Comparison of ENCODE assay signal across 11 mouse cellular contexts in genomic region chr9:83652590-83653172, GRCm38 (mm10).
DNase-seq lines count a peak whose midpoint lies in the region; ATAC-seq lines count a peak whose summit lies in the region.
"Had no signal": no experiment of that assay in that cellular context is flagged by ENCODE, and none has a peak within 500 bp of the region (broad histone marks: within the 10 kb centered on the region; RNA-seq: fewer than 3 reads in every experiment).

No protein-coding gene starts in this region.

- intact Hi-C loops in heart, postnatal 25 days (cut with DNase I) = loop anchor here (2.0 kb wide), 1 partner anchor 38 kb away; no protein-coding TSS in a partner anchor

- no peaks in the 10 kb centered on the region for H3K27me3 ChIP-seq in heart, embryonic 11.5 days (ENCODE audit: control insufficient read depth, insufficient read depth, low read length)
- H3K27me3 ChIP-seq: embryonic facial prominence, embryonic 12.5 days; lung, embryonic 15.5 days; stomach, embryonic 15.5 days had no signal

- H3K4me2 ChIP-seq in heart, embryonic 11.5 days = no peak overlapping the region
- H3K4me2 ChIP-seq: embryonic facial prominence, embryonic 12.5 days; lung, embryonic 15.5 days; stomach, embryonic 15.5 days had no signal

- 26% methylated on average over 15 of the region's 15 CpGs for WGBS in heart, embryonic 11.5 days (ENCODE audit: insufficient replicate concordance)

- DNase-seq in heart, postnatal 25 days (ENCODE audit: low spot score) = no peak
- DNase-seq in urinary bladder, postnatal 25 days (ENCODE audit: low spot score) = peak; percentile 6
- no peak for DNase-seq in urinary bladder, adult 2 months (ENCODE audit: low spot score)
- DNase-seq in ovary, postnatal 14 days (ENCODE audit: low spot score) = no peak
- DNase-seq in layer of hippocampus, adult 18-20 months (ENCODE audit: low spot score in 2 of 2) = no peak
- no peak for DNase-seq in layer of hippocampus, adult 9-10 months (ENCODE audit: low spot score)

- H3K9me3 ChIP-seq in heart, embryonic 11.5 days (replicated peaks; ENCODE audit: control insufficient read depth, low read length) = no peaks in the 10 kb centered on the region
- H3K9me3 ChIP-seq: embryonic facial prominence, embryonic 12.5 days; lung, embryonic 15.5 days; stomach, embryonic 15.5 days had no signal

- no peak overlapping the region for H3K9ac ChIP-seq in heart, embryonic 11.5 days (ENCODE audit: low read depth, low read length)
- H3K9ac ChIP-seq: embryonic facial prominence, embryonic 12.5 days; lung, embryonic 15.5 days; stomach, embryonic 15.5 days had no signal

- H3K4me3 ChIP-seq in heart, embryonic 11.5 days (ENCODE audit: low read depth, low read length) = no peak overlapping the region
- H3K4me3 ChIP-seq: embryonic facial prominence, embryonic 12.5 days; lung, embryonic 15.5 days; stomach, embryonic 15.5 days had no signal

- H3K27ac ChIP-seq in heart, embryonic 11.5 days (ENCODE audit: low read depth, low read length) = no peak overlapping the region
- H3K27ac ChIP-seq: embryonic facial prominence, embryonic 12.5 days; lung, embryonic 15.5 days; stomach, embryonic 15.5 days had no signal

- 0 out of 2 replicates have a peak, but pooled peaks have one; percentile 26 for ATAC-seq in heart, embryonic 11.5 days (replicated peaks; ENCODE audit: insufficient number of reproducible peaks, low FRiP score, low TSS enrichment)
- ATAC-seq in granulocyte monocyte progenitor cell, adult 5-6 weeks (replicated peaks; ENCODE audit: poor library complexity, severe bottlenecking) = peak; percentile 93

- no peaks in the 10 kb centered on the region for H3K36me3 ChIP-seq in heart, embryonic 11.5 days (ENCODE audit: control insufficient read depth, insufficient read depth, low read length)
- H3K36me3 ChIP-seq: embryonic facial prominence, embryonic 12.5 days; lung, embryonic 15.5 days; stomach, embryonic 15.5 days had no signal

- H3K4me1 ChIP-seq in heart, embryonic 11.5 days (ENCODE audit: control insufficient read depth, insufficient read depth, low read length) = peaks cover 7% of the 10 kb centered on the region; the same call in 1 of the 2 replicates
- H3K4me1 ChIP-seq: stomach, embryonic 15.5 days had no signal
